In the genomic region with DNA sequence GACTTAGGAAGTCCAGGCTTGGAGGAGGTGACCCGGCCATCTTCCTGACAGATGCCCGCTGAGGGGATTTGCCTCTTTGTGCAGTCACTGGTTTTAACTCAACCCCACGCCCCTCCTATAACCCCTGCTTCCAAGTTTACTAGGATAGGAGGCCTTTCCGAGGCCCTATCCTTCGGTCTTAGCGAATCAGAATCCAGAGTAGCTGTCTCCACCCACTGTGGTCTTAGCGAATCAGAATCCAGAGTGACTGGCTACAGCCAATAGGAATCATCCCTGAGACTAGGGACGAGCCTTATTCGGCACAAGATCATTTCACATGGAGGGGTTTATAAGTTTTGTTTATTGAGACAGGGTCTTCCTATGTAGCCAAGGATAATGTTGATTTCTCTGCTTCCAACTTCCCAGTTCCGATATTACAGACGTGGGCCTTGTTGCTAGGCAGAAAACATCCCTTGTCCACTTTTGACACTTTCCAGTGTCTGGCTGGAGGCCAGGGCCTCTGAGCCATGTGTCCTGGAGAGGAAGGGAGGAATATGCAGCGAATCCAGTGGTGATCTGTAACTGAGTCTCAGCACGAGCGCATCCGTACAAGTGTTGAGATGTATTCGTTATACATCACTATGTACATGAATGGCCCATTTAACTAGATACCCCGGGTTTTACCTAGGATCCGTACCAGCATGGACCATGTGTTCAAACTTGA, we compare ENCODE assay signal across 10 mouse cellular contexts. TPM values are rescaled to one million over a fixed set of nuclear protein-coding genes. Genes with fewer than 3 reads are reported as not detected.
DNase-seq lines count a peak whose midpoint lies in the region; ATAC-seq and TF ChIP-seq lines count a peak whose summit lies in the region.
"Had no signal": no experiment of that assay in that cellular context is flagged by ENCODE, and none has a peak within 500 bp of the region (broad histone marks: within the 10 kb centered on the region; RNA-seq: fewer than 3 reads in every experiment).

No protein-coding gene starts in this region.

- 0 out of 2 replicates have a peak, but pooled peaks cover 5% of the 10 kb centered on the region for H3K27me3 ChIP-seq in limb, embryonic 14.5 days (ENCODE audit: control insufficient read depth, insufficient read depth, low read length)

- H3K9ac ChIP-seq in limb, embryonic 14.5 days (ENCODE audit: low read depth, low read length, severe bottlenecking), result no peak overlapping the region

- 76% methylated on average over 18 of the region's 18 CpGs for WGBS in limb, embryonic 14.5 days

- peak; percentile 46 for DNase-seq in gastrocnemius, adult 2 months
- no peak for DNase-seq in gastrocnemius, postnatal 25 days
- peak; percentile 41 for DNase-seq in left cerebral cortex, postnatal 4 days
- DNase-seq in left cerebral cortex, postnatal 14 days (ENCODE audit: low spot score in 2 of 2), result no peak
- peak; percentile 54 for DNase-seq in embryo, embryonic 10.5 days (ENCODE audit: low spot score)
- DNase-seq in limb, embryonic 14.5 days (ENCODE audit: low spot score), result no peak
- DNase-seq in right cerebral cortex, adult 18-20 months, result no peak
- no peak for DNase-seq in cerebellum, adult 18-20 months
- DNase-seq: thymus, adult 18-20 months had no signal

- peaks cover 50% of the 10 kb centered on the region for H3K4me1 ChIP-seq in limb, embryonic 14.5 days (ENCODE audit: control insufficient read depth, insufficient read depth, low read length)

- H3K9me3 ChIP-seq in limb, embryonic 14.5 days (ENCODE audit: control insufficient read depth, low read length), result no peaks in the 10 kb centered on the region

- intact Hi-C loops in gastrocnemius, adult 2 months (cut with DNase I), result no loop called here
- intact Hi-C loops in left cerebral cortex, postnatal 4 days (cut with DNase I), result no loop called here
- intact Hi-C loops in left cerebral cortex, postnatal 14 days (cut with DNase I), result no loop called here

- H3K36me3 ChIP-seq in limb, embryonic 14.5 days (ENCODE audit: control insufficient read depth, insufficient read depth, low read length), result no peaks in the 10 kb centered on the region

- no peak overlapping the region for H3K4me3 ChIP-seq in gastrocnemius, adult 2 months
- H3K4me3 ChIP-seq in limb, embryonic 14.5 days (replicated peaks; ENCODE audit: low read length), result no peak overlapping the region
- H3K4me3 ChIP-seq: layer of hippocampus, adult 2 months had no signal

- TF ChIP-seq POLR2A in limb, embryonic 14.5 days (IDR thresholded peaks at IDR 0.05; ENCODE audit: borderline replicate concordance, extremely low read depth, insufficient read depth, insufficient read length), result no peak

- TF ChIP-seq CTCF in gastrocnemius, adult 2 months (IDR thresholded peaks at IDR 0.05), result no peak

- no peak overlapping the region for H3K27ac ChIP-seq in gastrocnemius, adult 2 months
- H3K27ac ChIP-seq in limb, embryonic 14.5 days (replicated peaks; ENCODE audit: low read depth, low read length), result no peak overlapping the region
- H3K27ac ChIP-seq: layer of hippocampus, adult 2 months had no signal

- H3K4me2 ChIP-seq in limb, embryonic 14.5 days (replicated peaks; ENCODE audit: low read depth, low read length, severe bottlenecking), result no peak overlapping the region

- ATAC-seq in limb, embryonic 14.5 days (ENCODE audit: low FRiP score, low read depth), result 0 out of 2 replicates have a peak, but pooled peaks have one; percentile 48

RNA-seq across cellular contexts. Expression of a gene that starts 12.9 kb away (rescaled TPM):
- 1 to 10 TPM; 7.1 to 9.1 TPM for total RNA-seq in gastrocnemius, adult 2 months (2021)
- 1 to 10 TPM; 6.4 to 7.7 TPM for total RNA-seq in gastrocnemius, postnatal 25 days (2021)
- total RNA-seq in left cerebral cortex, postnatal 4 days (2021), result 1 to 10 TPM; 6.0 to 6.2 TPM
- 10 to 100 TPM; 11.8 to 15.0 TPM for total RNA-seq in left cerebral cortex, postnatal 14 days (2021)
- polyA plus RNA-seq in limb, embryonic 14.5 days (2012; rRNA removed), result 9.4 and 11.4 TPM in 2 replicates
- 8.8 and 9.0 TPM in 2 replicates for polyA plus RNA-seq in limb, embryonic 14.5 days (2014; fragmentation: Nextera tagmentation; extraction: Ambion mirVana)

Comparison
In these comparisons a context has a peak if more than half of its experiments do, and no peak if none do; other contexts are left out.
1. DNase-seq: peak in gastrocnemius, adult 2 months (single experiment), left cerebral cortex, postnatal 4 days (single experiment) and embryo, embryonic 10.5 days (single experiment); none in gastrocnemius, postnatal 25 days (single experiment), left cerebral cortex, postnatal 14 days (0 of 2), limb, embryonic 14.5 days (single experiment), right cerebral cortex, adult 18-20 months (single experiment) and cerebellum, adult 18-20 months (0 of 2).